Mouse (Mus musculus) heart, embryonic 14.5 days (tissue): ENCODE results near the gene Mrgprh. TPM values are rescaled to one million over a fixed set of nuclear protein-coding genes. Genes with fewer than 3 reads are reported as not detected.
A peak's percentile ranks its signal among the peaks of the same experiment; 100 is the strongest.

Source experiments
- ATAC-seq: fragments of 200-750 bp; cut with Nextera tagmentation; 2 replicates; pipeline ENCODE4 v1.8.0; 2017; ENCODE audit warnings: low read depth, moderate TSS enrichment; ENCODE audit not compliant: insufficient number of reproducible peaks, insufficient read depth, low FRiP score
- H3K27ac ChIP-seq, 2 experiments: fragments of 200-500 bp in 1 of 2; fragments of 300-500 bp in 1 of 2; sonication (generic) in 1 of 2; replicated peaks in 1 of 2; 2 replicates each; pipeline ENCODE4 v1.5.1; 2012 to 2014; ENCODE audit warnings: low read depth in 2 of 2, low read length in 2 of 2, control low read depth in 1 of 2, mild to moderate bottlenecking in 1 of 2, mixed read lengths in 1 of 2; ENCODE audit not compliant: control insufficient read depth in 1 of 2, insufficient read depth in 1 of 2
- H3K27me3 ChIP-seq: fragments of 300-500 bp; sonication (generic); 2 replicates; pipeline ENCODE4 v1.6.1; 2014; ENCODE audit warnings: mild to moderate bottlenecking, low read length, control low read depth; ENCODE audit not compliant: control insufficient read depth, insufficient read depth
- H3K36me3 ChIP-seq: fragments of 300-500 bp; sonication (generic); 2 replicates; pipeline ENCODE4 v1.6.1; 2014; ENCODE audit warnings: mild to moderate bottlenecking, control low read depth, low read length, mixed read lengths; ENCODE audit not compliant: control insufficient read depth, insufficient read depth
- H3K4me1 ChIP-seq, 2 experiments: fragments of 200-500 bp in 1 of 2; fragments of 300-500 bp in 1 of 2; sonication (generic) in 1 of 2; 2 replicates each; pipeline ENCODE4 v1.6.1; 2012 to 2014; ENCODE audit warnings: low read length in 2 of 2, control low read depth in 1 of 2, mixed read lengths in 1 of 2; ENCODE audit not compliant: control insufficient read depth in 2 of 2, insufficient read depth in 2 of 2
- H3K4me2 ChIP-seq: fragments of 300-500 bp; sonication (generic); 2 replicates; pipeline ENCODE4 v1.6.1; 2014; ENCODE audit warnings: mild to moderate bottlenecking, low read length
- H3K4me3 ChIP-seq, 2 experiments: fragments of 200-500 bp in 1 of 2; fragments of 300-500 bp in 1 of 2; sonication (generic) in 1 of 2; 2 replicates each; pipeline ENCODE4 v1.5.1; 2012 to 2014; ENCODE audit warnings: low read length in 2 of 2, mild to moderate bottlenecking in 2 of 2, control low read depth in 1 of 2, low read depth in 1 of 2, moderate library complexity in 1 of 2; ENCODE audit not compliant: control insufficient read depth in 1 of 2, insufficient read depth in 1 of 2
- H3K9ac ChIP-seq: fragments of 300-500 bp; sonication (generic); 2 replicates; pipeline ENCODE4 v1.6.1; 2014; ENCODE audit warnings: mild to moderate bottlenecking, low read length
- H3K9me3 ChIP-seq: fragments of 300-500 bp; sonication (generic); 2 replicates; pipeline ENCODE4 v1.6.1; 2016; ENCODE audit warnings: low read length, control low read depth; ENCODE audit not compliant: control insufficient read depth
- WGBS: fragments of 180-500 bp; shearing (Covaris S2); extraction: QIAGEN DNeasy Blood & Tissue Kit; methylation state at CpG from one replicate; pipeline ENCODE4 v1.1.7; 2014; 5-methylcytosine and 5-hydroxymethylcytosine counted together
- polyA plus RNA-seq: library from polyadenylated mRNA; unstranded; fragments of >200 nt; fragmentation: Nextera tagmentation; extraction: Ambion mirVana; gene quantifications from 2 replicates; pipeline ENCODE4 v1.2.1, GENCODE M21; 2014

Mrgprh gene
- polyA plus RNA-seq, 1 experiment from 2014 or later, result 0.09 TPM

DNA sequence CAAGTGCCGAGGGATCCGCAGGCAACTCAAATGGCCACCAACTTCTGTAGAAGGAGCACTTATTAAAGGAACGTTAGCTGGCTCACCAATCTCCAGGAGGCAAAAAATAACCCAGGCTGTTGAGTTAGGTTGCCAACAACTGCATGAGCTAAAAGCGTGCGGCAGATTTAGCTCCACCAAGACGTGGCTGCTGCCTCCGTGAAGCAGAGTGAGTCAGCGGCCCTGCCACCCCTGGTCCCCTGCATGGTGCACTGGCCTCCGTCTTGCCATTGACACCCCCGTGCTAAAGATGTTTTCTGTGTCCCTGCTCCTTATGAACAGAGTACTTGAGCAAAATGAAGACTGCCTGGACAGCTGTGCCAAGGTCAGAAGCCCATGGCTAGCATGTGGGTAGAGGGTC, 9.0 kb upstream of the Mrgprh start:
- Histone ChIP-seq H3K4me3 (no peak overlapping the region), H3K9me3 (no peaks in the 10 kb centered on the region), H3K27ac (peak overlapping the region in 1 of 2 experiments; percentile 43; a peak in 2 of 4 replicates), H3K27me3 (peaks cover under 1% of the 10 kb centered on the region; the same call in 1 of the 2 replicates), H3K4me2 (peak overlapping the region; percentile 18), H3K36me3 (no peaks in the 10 kb centered on the region), H3K4me1 (peaks cover 6 to 16% of the 10 kb centered on the region in 2 experiments), H3K9ac (no peak overlapping the region)
- ATAC-seq, result no peak
- 37% methylated on average over 10 of the region's 10 CpGs for WGBS

DNA sequence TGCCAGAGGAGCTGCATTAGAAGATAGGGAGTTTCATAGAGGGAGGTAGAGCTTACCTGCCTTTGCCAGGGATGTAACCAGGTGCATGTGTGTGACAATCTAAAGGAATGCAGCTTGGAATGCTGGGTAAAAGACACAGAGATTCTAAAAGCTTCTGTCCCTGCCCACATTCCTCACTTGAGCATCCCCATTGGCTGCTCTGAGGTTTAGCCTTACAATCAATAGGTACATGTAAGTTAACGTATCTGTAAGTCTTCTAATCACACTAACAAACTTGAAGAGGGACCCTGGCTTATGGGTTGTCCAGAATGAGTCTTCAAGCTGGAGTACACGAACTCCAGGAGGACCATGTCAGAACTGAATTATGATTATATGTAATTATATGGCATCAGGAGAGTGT, 7.8 kb upstream of the Mrgprh start, which contains the start of gene Mas1:
Gene Mas1 (minus strand): TSS at position 101 of the 400 bp plus-strand sequence.
- Histone ChIP-seq H3K9ac (no peak within 1 kb of the TSS), H3K4me2 (peak within 1 kb of the TSS; percentile 18), H3K9me3 (no peaks in the 10 kb centered on the region), H3K36me3 (no peaks in the 10 kb centered on the region), H3K4me3 (no peak within 1 kb of the TSS), H3K27ac (peak within 1 kb of the TSS in 1 of 2 experiments; percentile 43; a peak in 2 of 4 replicates), H3K4me1 (peaks cover 6 to 16% of the 10 kb centered on the region in 2 experiments), H3K27me3 (peaks cover 4% of the 10 kb centered on the region; the same call in 1 of the 2 replicates)
- WGBS, result 48% methylated on average over 2 of the region's 2 CpGs
- no peak for ATAC-seq

DNA sequence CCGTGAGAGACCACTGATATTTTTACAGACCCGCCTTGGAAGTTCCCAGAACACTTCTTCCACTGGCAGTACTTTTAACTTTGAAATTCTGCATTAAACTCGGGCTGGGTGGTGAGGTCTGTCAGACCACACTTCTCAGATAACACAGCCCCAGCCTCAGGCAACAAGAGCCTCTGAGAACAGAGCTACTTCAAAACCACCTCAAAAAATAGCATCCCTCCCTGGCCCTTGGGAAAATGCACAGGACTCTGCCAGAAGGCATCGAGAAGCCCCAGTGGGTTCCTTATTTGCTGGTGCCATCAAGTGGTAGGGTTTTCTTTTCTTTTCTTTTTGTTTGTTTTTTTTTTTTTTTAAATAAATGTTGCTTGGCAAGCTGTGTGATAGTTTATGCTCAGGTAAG, 7.2 kb upstream of the Mrgprh start:
- Histone ChIP-seq H3K4me3 (no peak overlapping the region), H3K27me3 (peaks cover 4% of the 10 kb centered on the region; the same call in 1 of the 2 replicates), H3K4me2 (no peak overlapping the region), H3K36me3 (no peaks in the 10 kb centered on the region), H3K4me1 (peaks cover 6 to 16% of the 10 kb centered on the region in 2 experiments), H3K9me3 (no peaks in the 10 kb centered on the region), H3K27ac (no peak overlapping the region), H3K9ac (no peak overlapping the region)
- WGBS, result 12% methylated on average over 4 of the region's 4 CpGs
- ATAC-seq, result no peak

DNA sequence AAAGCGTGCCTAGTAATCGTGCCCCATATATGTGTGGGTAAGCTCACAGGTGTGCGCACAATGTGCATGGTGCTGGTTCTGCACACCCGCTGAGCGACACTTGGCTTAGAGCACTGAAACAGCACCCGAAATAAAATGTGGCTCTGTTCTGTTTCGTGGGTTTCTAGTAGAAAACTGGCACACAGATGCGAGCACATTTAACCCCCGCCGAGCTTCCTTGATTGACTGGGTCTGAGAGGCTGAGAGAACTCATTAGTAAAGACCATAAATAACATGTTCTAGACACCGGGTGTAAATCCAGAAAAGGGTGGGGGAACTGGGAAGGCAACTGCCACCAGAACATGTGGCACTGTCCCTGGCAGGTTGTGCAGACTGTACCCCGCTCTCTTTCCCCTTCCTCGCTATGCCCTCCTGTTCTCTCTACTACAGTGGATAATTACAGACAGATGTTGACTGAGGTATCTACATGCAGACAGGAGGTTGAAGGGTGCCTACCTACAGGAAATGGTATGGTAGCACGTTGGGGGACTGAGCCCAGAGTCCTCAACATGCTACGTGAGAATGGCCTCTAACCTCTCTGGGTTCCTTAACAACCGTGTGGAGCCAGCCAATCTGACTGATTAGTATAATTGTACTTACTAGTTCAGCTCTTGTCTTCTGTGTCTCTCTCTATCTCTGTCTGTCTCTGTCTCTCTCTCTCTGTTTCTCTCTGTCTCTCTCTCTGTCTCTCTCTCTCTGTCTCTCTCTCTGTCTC, 3.4 kb upstream of the Mrgprh start:
- ATAC-seq, result no peak; the same call in 1 of the 2 replicates
- H3K36me3 ChIP-seq, result no peaks in the 10 kb centered on the region
- peaks cover 3 to 9% of the 10 kb centered on the region in 2 experiments for H3K4me1 ChIP-seq
- H3K27me3 ChIP-seq, result peaks cover 4% of the 10 kb centered on the region; the same call in 1 of the 2 replicates
- 65% methylated on average over 16 of the region's 16 CpGs for WGBS
- no peak overlapping the region for H3K4me3 ChIP-seq
- H3K9ac ChIP-seq, result no peak overlapping the region
- no peaks in the 10 kb centered on the region for H3K9me3 ChIP-seq
- no peak overlapping the region for H3K27ac ChIP-seq
- no peak overlapping the region for H3K4me2 ChIP-seq

DNA sequence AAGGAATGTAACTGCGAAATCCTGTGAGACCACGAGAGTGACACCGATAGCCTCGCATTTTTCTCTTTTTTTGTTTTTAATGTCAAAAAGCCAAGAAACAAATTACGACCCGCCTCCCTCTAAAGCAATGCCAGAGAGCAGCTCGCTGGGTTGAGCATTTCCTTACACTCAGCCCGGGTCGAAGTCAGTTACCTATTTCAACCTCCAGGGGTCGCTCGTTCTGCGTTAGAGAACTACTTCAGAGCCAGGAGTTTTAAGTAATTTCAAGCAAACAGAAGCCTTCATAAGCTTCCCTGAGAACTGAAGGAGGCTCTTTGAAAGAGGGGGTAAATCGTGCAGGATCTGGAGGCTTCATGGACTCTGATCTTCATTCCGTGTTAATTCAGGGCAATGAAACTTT, 4.3 kb downstream of the Mrgprh start:
- H3K27me3 ChIP-seq, result no peaks in the 10 kb centered on the region
- no peaks in the 10 kb centered on the region for H3K9me3 ChIP-seq
- peak overlapping the region; percentile 19 to 29 for H3K4me3 ChIP-seq
- WGBS, result 2% methylated on average over 14 of the region's 14 CpGs
- H3K4me1 ChIP-seq, result peaks cover 0 to 2% of the 10 kb centered on the region in 2 experiments; a peak in 2 of 4 replicates
- no peak for ATAC-seq
- H3K27ac ChIP-seq, result no peak overlapping the region
- H3K4me2 ChIP-seq, result peak overlapping the region; percentile 66
- H3K9ac ChIP-seq, result peak overlapping the region; percentile 62
- H3K36me3 ChIP-seq, result no peaks in the 10 kb centered on the region

DNA sequence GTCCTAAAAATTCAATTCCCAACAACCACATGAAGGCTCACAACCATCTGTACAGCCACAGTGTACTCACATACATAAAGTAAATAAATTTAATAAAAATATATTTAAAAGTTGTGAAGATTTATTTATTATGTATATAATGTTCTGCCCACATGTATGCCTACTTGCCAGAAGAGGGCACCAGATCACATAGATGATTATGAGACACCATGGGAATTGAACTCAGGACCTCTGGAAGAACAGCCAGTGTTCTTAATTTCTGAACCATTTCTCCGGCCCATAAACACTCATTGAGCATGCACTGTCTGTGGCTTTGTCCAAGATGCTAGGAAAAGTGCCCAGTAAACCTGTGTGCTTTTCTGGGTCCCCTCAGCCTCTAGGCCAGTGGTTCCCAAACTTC, 5.4 kb downstream of the Mrgprh start:
- peaks cover 0 to 2% of the 10 kb centered on the region in 2 experiments; a peak in 2 of 4 replicates for H3K4me1 ChIP-seq
- H3K36me3 ChIP-seq, result no peaks in the 10 kb centered on the region
- H3K27ac ChIP-seq, result no peak overlapping the region
- no peaks in the 10 kb centered on the region for H3K9me3 ChIP-seq
- no peak for ATAC-seq
- H3K4me3 ChIP-seq, result no peak overlapping the region
- no peaks in the 10 kb centered on the region for H3K27me3 ChIP-seq
- H3K9ac ChIP-seq, result no peak overlapping the region
- 87% methylated on average over 1 of the region's 1 CpGs for WGBS
- H3K4me2 ChIP-seq, result no peak overlapping the region

DNA sequence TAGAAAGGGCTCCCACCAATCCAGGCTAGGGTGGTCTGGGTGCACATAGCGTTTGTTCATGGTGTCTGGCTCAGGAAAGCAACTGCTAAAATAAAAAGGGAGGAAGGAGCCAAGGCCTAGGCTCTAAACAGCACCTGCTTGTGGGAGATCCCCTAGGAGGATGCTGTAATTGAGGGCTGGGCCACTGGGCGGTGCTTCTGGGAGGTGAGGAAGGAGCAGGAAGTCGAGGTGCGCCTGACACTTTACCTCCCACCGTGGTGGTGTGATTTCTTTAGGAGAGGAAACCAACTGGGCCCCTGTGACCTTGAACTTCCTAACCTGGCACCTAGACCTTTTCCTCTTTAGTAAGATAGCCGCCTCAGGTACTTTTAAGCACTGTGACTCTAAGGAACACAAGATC, 10.8 kb downstream of the Mrgprh start:
- WGBS, result 54% methylated on average over 6 of the region's 6 CpGs
- H3K27ac ChIP-seq, result no peak overlapping the region
- H3K9ac ChIP-seq, result no peak overlapping the region
- ATAC-seq, result no peak
- H3K4me2 ChIP-seq, result no peak overlapping the region
- no peak overlapping the region for H3K4me3 ChIP-seq
- H3K9me3 ChIP-seq, result no peaks in the 10 kb centered on the region
- peaks cover 7% of the 10 kb centered on the region for H3K36me3 ChIP-seq
- H3K4me1 ChIP-seq, result peaks cover 5 to 7% of the 10 kb centered on the region in 2 experiments; a peak in 2 of 4 replicates
- no peaks in the 10 kb centered on the region for H3K27me3 ChIP-seq
